Mouse (Mus musculus): ENCODE results near the gene Mgat5. TPM values are rescaled to one million over a fixed set of nuclear protein-coding genes. Genes with fewer than 3 reads are reported as not detected.

Mgat5 gene
- 10 to 100 TPM; 52.6 to 52.7 TPM for total RNA-seq (2021)

GRCm38 (mm10) chr1:127204817-127205485 lies at the start of gene Mgat5:
TSS of gene Mgat5 (plus strand) at chr1:127205015.
- peak; percentile 91 to 93 for DNase-seq

- DNase-seq: peak in 1 of 2 experiments; percentile 17
Observed at GRCm38 (mm10) chr1:127160118-127160760, 44.6 kb upstream of the Mgat5 start.

DNA sequence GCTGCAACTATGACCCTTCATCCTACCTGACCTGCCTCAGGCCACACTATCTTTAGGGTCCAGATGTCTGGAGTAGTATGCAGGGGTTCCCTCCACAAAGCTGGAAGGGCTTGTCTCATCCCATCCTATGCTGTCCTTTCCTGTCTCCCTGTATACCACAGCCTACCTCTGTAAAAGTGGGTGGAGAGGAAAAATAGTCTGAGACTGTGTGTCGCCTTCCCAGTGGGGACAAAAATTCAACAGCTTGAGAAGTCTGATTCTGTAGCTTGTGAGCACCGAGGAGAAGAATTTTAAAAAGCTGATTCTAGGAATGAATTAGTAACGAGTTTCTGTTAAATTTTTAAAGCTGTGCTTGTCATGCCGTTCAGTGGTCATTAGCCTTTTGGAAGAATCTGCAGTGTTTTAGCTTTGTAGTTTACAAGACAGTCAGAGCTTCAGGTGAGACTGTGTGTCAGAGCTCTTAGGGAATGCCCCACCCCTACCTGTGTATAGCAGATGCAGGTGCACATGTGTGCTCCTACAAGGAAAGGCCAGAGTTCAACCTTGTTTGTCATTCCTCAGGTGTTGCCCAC lies 40.1 kb upstream of the Mgat5 start:
- DNase-seq: no peak

DNA sequence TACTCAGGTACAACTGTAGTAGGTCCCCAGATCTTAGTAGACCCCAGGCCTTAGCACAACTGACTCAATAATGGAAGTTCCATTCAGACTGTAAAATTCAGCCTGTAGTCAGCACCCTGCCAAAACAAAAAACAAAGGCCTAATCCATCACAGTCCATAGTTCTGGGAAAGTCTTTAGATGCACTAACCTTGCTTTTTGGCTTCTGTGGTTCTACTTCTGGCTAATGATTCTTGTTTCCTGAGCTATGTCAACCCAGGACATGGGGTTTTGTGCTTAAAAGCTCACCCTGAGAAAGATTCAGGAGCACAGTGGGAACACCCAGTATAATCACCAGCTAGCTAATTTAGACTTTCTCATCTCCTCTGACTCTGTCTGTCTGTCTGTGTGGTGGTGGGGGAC lies 38.3 kb upstream of the Mgat5 start:
- DNase-seq: no peak

DNA sequence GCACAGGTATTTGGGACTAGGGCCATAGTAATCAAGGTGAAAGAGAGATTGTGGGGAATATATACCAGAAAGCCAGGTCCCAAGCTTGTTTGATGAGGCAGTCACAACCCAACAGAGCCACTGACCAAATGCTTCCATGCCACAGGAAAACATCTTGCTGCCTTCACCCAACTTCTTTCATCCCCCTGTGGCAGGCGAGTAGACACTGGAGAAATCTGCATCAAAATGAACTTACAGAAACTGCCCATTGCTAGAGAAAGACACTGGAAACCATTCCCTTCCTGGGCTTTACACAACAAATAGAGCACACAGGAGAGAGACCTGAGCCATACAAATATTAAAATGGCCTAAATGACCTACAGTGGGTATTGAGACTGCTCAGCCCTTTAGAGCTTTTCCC lies 37.2 kb upstream of the Mgat5 start:
- DNase-seq: no peak

DNA sequence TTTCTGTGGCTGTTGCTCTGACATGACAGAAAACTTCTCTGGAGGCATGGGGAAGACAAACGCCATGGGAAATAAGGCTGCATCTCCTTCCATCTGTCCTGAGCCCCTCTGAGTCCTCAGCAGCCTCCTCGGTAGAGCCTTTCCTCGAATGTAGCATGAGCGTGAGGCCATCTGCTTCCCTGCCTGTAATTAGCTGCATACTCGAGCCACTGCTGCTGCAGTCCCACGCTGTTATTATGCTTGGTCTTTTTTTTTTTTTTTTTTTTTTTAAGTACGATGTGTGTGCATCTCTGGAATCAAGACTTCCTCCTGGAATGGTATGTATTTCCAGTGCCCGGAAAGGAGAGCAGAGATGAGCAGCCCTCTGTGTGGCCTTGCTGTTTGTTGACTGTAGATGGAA lies 36.6 kb upstream of the Mgat5 start:
- DNase-seq: peak in 1 of 2 experiments; percentile 10

DNA sequence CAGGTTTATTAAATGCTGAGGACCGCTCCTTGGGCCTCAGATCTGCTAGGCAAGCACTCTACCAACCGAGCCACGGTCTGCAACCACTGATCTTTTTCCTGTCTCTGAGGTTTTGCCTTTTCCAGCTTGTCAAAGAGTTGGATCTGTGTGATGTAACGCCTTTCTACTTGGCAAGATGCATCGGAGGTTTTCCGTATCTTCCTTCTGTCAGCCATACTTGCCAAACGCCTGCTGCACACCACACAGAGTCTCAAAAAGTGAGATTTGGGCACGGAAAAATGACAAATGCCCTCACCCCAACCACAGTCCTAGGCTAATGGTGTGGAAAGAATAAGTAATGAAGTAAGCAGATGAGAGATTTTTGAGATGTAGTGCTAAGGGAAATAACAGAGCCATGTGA lies 35.3 kb upstream of the Mgat5 start:
- no peak for DNase-seq

GRCm38 (mm10) chr1:127171361-127171760 lies 33.5 kb upstream of the Mgat5 start:
- DNase-seq: no peak

GRCm38 (mm10) chr1:127173448-127173847 lies 31.4 kb upstream of the Mgat5 start:
- DNase-seq: no peak

DNA sequence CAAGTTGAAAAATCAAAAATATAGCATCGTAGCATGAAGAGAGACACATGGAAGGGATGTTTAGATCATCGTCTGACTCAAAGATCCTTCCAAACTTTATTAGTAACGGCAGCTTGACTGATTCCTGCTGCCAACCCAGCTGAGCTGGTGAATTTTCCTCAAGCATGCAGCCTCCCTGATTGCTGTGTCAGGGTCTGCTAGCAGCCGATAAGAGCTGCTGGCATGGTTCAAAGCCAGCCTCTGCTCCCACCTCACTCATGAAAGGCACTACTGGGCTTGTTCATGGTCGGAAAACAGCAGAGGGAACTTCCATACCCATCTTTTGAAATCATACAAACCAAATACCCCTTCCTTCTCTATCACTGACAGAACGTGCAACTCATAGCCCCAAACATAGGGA lies 12.4 kb upstream of the Mgat5 start:
- no peak for DNase-seq

GRCm38 (mm10) chr1:127199186-127199585 lies 5.6 kb upstream of the Mgat5 start:
- no peak for DNase-seq

DNA sequence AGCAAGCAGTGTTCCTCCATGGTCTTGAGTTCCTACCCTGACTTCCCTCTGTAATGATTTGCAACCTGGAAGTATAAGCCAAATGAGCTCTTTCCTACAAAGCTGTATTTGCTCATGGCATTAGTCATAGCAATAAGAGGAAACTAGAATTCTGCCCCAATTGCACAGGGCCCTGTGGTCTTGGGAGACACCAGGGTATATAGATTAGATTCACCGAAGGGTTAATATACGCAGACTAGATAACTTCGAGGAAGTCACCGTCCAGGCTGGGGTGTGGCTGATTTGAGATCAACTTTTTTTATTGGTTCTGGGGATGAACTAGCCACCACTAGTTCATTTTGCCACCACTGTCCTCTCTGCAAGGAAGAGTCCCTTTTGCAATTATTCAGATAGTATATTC lies 2.5 kb upstream of the Mgat5 start:
- no peak for DNase-seq

DNA sequence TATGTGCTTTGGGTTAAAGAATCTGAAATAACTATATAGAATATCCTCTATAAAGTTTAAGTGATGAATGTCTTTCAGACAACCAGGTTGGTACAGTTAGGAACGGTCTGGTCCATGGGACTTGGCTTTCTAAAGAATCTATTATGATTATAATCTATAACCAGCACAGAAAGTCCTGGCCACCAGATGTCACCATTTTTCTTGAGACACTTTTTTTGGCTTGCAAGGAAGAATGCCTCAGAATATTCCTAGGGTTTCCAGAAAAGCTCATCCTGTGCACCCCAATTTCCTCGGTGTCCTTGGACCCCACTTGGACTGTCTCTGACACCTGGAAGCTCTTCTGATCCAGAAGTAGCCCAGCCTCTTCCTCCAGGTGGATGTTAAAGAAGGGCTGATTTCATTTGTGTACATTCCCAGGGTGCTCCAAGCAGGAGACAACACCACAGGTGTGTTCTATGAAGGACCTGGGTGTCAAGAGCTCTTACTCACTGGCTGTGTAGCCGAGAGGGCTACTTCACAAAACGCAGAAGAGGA lies 1.5 kb upstream of the Mgat5 start:
- no peak for DNase-seq

- no peak for DNase-seq
Observed at GRCm38 (mm10) chr1:127205501-127206019, 745 bp downstream of the Mgat5 start.

- peak; percentile 46 to 50 for DNase-seq
Observed at GRCm38 (mm10) chr1:127206020-127206641, 1.3 kb downstream of the Mgat5 start.

DNA sequence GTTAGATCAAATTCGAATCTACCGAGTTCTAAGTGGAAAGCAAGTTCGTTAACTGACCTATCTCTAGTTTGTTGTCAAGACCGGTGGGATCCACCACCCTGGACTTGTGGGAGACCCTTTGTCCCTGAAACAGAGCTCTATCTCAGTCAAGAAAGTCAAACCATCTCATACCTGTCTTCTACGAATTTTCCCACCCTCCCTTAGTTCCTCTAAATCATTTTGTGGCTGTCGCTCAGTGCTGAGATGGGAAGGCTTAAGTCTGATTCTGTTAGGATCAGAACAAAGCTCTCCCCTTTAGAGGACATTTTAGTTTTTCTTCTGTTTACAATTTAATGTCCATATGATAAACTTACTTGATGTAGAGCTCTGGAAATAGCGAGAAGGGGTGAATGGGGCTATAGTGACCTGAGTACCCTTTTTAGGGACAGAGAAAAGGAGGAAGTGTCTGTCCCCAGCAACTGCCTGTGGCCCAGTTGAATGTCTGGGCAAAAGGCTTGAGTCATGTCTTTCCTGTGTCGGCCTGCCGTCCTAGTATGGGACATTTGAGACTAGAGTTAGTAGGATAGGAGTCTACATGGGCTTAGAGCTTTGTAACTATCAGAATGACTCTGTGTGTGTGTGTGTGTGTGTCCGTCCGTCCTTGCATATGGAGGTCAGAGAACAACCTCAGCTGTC lies 2.2 kb downstream of the Mgat5 start:
- no peak for DNase-seq

DNA sequence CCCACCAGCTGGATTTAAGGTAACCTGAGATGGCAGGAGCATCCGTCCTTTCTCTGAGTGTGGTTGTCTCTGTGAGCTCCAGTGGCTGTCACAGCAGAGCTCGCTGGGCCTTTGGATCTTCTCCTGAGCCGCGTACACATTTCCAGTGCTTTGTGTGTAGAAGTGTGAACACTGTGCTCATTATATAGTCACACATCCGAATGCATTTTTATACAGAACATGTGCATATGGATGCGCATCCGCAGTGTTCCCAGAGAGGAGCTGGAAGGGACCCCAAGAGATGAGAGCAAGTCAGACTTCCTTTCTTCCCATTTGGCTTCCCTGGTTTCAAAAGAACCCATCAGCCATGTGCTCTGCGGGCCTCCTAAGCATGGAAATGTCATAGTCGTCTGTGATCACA lies 3.4 kb downstream of the Mgat5 start:
- DNase-seq: no peak

- DNase-seq: no peak
Observed at GRCm38 (mm10) chr1:127212812-127213211, 8.0 kb downstream of the Mgat5 start.

DNA sequence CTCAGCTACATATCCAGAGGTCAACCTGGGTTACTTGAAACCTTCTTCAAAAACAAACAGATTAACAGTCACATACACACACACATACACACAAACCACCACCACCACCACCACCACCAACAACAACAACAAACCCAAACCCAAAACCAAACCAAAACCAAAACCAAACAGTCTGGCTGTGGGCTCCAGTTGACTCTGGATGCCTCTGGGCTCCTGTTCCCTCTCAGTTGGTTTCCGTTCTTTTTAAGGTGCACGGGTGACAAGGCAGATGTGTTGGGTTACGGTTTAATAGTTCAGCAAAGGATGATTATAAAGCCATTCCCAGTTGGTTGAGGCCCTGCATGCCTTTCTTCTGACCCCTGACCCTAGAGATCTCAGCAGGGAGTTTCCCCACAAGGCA lies 8.6 kb downstream of the Mgat5 start:
- no peak for DNase-seq

DNA sequence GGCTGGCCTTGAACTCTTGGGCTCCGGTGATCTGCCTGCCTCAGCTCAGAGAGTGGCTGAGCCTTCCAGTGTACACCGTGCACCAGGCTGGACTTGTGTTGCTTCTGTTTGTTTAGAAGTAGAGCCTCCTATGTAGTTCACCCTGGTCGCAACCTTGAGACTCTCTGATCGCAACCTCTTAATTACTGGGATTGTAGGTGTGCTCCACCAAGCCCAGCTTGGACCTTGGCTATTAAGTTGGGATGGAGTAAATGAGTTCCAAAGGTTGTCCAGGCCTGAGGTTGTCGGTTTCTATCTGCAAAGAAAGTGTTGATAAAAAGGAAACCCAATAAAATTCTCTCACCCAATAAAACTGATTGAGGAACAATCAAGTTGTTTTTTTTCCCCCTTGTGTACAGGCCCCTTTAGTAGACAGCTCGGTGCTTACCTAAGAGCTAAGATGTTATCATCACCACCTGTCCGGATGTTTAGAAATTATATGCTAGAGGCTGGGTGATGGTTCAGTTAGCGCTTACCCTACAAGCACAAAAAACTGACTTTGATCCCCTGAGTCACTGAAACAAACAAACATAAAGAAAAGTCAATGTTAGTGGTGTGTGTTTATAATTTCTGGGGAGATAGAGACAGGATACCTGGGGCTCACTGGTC lies 9.9 kb downstream of the Mgat5 start:
- DNase-seq: no peak

GRCm38 (mm10) chr1:127216979-127217378 lies 12.2 kb downstream of the Mgat5 start:
- DNase-seq: no peak

DNA sequence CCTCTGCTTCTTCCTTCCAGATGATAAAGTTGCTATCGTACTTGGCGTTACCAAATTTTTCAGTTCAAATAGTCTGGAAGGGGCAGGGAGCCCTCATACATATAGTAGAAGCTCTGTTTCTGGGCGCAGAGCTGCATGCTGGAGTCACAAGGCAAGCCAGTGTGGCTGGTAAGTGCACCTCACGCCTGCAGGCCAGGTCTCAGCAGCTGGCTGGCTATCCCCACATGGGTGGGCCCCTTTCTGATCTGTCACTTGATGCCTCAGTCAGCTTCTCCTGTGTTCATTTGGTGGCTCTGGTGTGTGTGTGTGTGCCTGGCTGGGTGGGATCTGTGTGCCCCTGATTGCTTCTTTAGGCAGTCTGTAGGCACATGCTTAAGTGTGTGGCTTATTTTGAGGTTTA lies 12.8 kb downstream of the Mgat5 start:
- DNase-seq: no peak
